Mouse (Mus musculus) neutrophil, adult 59 days (primary cell): ENCODE data around the gene Ifi44. TPM values are rescaled to one million over a fixed set of nuclear protein-coding genes. Genes with fewer than 3 reads are reported as not detected.

Experiments used
- total RNA-seq, 2 experiments: library from RNA; stranded (reverse); gene quantifications; 1 replicate in 1 of 2; 2 replicates in 1 of 2; pipeline ENCODE4 v1.2.4; 2023

Gene Ifi44
- under 1 TPM in 1 of 2 experiments, not detected in 1; 0.26 TPM for total RNA-seq

DNA sequence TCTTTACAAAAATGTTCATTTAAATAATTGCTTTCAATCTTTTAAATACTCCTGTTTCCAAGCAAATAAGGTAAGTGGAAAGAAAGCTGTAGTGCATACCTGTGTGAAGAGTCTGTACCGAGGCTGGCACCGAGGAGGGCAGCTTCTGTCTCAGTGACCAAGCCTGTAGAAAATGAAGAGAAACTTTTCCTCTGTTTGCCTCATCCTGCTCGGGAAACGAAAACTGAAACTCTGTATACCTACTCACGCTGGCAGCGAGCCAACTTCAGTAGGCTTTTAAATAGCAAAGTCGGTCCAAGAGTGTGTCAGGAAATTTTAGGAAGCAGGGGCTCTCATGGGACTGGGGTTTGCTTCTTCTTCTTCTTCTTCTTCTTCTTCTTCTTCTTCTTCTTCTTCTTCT lies at the start of gene Ifi44:
TSS of gene Ifi44 (minus strand) at position 224 of the 400 bp plus-strand sequence.

Other genes starting within 250 kb of the Ifi44 start
- not detected for gene Ifi44l, start 12.9 kb upstream of the Ifi44 start, total RNA-seq
- under 1 TPM in 1 of 2 experiments, not detected in 1; 0.04 TPM for gene Ptgfr, start 87.7 kb upstream of the Ifi44 start, total RNA-seq